Mouse (Mus musculus) R1 (cell line): ENCODE data around the gene Caml.
A peak's percentile ranks its signal among the peaks of the same experiment; 100 is the strongest.
"Not testable (repeated sequence)": the region's sequence is repeated elsewhere in the genome, so short reads cannot be mapped to it uniquely, and the experiment has no call there.

ENCODE experiments used
- DNase-seq: peaks from one replicate; pipeline ENCODE4 v3.0.0-alpha.2; 2018; ENCODE audit warnings: low read depth, low spot score

Gene Caml

DNA sequence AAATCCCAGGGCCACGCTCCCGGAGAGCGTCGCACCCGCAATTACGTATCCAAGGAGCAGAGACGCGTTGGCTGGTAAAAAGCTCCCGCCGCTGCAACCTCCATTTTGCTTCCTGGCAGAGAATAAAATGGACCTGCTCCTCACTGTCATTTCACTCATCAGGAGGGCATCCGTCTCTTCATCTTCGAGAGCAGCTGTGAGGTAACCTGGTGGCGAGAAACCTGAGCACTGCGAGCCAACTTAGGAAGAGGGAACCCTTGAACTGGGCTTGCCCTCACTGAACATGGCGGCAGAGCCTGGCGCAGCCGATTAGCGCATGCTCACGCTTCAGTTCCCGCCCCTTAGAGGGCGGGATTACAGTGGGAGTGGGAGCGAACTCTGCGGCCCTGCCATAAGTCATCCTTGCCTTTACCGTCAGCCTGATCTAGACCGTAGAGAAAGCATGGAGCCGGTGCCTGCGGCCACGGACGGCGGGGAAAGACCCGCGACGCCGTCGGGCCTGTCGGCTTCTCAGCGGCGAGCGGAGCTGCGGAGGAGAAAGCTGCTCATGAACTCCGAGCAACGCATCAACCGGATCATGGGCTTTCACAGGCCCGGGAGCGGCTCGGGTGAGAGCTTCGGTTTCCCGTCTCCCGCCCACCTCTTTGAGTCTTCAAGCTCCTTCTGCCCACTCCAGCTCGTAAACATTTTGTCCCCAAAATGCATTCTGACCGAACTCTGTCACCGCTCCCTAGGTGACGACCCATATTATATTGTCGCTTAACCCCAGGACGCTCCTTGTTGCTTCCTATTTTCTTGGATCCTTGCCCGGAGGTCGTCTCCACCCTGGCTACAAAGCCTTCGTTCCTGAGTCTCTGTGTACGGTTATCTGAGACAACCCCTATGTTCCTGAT, at the start of gene Caml:
Gene Caml (plus strand): TSS at position 357 of the 893 bp plus-strand sequence.
- DNase-seq, result peak; percentile 95

DNA sequence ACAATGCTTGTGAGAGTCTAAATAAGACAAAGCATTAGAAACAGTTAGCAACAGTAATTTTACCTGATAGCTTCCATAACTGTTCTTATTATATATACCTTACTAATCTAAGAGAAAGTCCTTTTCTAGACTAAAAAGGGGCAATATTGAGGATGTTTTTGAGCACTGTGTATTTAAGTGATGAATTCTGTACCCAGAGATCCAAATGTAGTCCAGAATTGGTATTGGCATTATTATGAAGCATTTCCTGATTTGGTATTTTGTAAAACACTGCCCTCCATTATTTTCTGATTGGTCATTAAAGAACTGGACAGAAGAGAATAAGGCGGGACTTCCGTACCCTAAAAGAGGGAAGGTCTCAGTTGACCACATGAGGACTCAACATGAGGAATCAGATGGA, 49.4 kb upstream of the Caml start, which contains the start of gene Tmed9:
Gene Tmed9 (plus strand): TSS at position 301 of the 400 bp plus-strand sequence.
- no peak for DNase-seq

GRCm38 (mm10) chr13:55574321-55574720, 48.5 kb upstream of the Caml start:
- peak; percentile 43 for DNase-seq

GRCm38 (mm10) chr13:55575932-55576331, 46.9 kb upstream of the Caml start:
- peak; percentile 84 for DNase-seq

DNA sequence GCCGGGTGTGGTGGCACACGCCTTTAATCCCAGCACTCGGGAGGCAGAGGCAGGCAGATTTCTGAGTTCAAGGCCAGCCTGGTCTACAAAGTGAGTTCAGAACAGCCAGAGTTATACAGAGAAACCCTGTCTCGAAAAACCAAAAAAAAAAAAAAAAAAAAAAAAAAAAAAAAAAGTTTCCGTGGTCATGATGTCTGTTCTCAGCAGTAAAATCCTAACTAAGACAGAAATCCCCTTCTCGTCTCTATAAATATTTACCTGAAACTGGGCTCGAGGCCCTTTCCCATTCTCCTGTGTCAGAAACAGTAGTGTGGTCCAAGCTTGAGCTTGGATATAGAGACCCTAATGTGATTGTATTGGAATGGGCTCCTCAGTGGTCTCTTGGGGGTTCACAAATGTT, 45.9 kb upstream of the Caml start:
- not testable (repeated sequence) for DNase-seq

DNA sequence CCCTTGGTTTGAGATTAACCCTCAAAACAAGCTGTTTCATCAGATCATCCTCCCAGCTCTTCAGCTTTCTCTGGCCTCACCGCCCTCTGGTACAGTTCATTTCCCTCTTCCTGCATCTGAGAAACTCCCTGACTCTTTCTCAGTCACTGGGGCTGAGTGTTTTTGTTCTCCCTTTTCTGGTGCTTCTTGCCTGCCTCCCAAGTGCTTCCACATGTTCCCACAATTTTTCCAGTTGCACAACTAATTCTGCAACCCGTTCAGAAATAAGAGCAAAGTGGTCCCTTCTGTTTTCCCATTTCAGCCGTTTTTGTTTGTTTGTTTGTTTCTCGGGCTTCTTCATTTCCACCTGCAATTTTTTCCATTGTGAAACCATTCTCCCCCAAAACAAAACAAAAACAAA, 44.7 kb upstream of the Caml start:
- no peak for DNase-seq

GRCm38 (mm10) chr13:55591961-55592490, 30.8 kb upstream of the Caml start:
- peak; percentile 94 for DNase-seq

- DNase-seq, result peak; percentile 98
These were observed 30.1 kb upstream of the Caml start for GRCm38 (mm10) chr13:55592512-55593253.

GRCm38 (mm10) chr13:55593254-55593747, 29.5 kb upstream of the Caml start:
- no peak for DNase-seq

GRCm38 (mm10) chr13:55595375-55595774, 27.4 kb upstream of the Caml start:
- DNase-seq, result no peak

DNA sequence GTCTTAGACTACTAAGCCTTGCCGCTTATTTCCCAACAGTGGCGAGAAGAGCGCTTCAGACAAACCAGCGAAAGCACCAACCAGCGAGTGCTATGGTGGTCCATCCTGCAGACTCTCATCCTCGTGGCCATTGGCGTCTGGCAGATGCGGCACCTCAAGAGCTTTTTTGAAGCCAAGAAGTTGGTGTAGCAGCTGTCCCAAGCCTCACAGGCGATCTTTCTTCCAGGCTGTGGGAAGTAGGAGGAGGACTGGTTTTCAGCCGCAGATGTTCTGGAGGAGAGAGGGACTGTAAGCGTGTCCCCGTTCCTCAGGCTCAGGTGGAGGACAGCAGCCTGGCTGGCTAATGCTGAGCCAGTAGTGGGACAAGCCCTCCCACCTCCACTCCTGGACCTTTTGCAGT, 26.0 kb upstream of the Caml start:
- DNase-seq, result no peak

DNA sequence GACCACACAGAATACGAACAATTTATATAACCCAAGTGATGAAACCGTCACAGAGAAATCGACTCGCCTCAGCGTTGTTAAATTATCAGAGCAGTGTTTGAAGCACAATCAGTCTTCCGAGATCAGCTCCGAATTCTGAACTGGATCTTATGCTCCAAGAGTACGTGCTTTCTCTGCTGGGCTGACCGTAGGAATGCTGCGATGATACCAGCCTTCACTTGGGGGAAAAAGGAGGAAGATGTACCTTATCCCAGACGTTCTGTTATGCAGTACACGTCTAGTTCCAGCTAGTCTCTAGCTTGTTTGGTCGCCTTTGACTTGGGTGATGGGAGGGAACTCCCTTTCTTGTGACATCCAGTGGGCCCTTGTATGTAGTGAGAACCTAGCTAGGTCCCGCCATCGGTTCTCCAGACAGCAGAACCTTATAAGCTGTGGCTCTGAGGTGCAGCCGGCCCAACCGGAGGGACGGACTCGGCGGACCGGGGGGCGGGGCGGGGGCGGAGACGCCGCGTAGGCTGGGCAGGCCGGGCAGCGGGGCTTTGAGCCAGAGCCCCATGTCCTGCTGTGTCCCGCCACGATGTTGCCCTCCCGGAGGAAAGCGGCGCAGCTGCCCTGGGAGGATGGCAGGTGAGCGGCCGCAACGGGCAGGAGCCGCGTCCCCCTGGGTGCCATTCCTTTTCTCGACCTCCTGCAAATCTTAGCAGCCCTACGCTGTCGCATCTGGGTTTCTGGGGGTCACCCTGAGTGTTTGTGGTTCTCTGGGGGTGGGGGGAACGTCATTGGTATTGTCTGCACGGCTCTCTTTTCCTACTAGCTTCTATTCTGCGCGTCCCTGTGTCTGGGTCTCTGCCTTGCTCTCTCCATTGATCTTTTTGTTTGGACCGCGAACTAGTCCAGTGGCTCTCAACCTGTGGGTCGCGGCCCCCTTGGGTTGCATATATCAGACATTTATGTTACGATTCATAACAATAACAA, 23.0 kb upstream of the Caml start, which contains the start of gene B4galt7:
Gene B4galt7 (plus strand): TSS at position 331 of the 975 bp plus-strand sequence.
- peak; percentile 72 for DNase-seq

- no peak for DNase-seq
These were observed 22.1 kb upstream of the Caml start for GRCm38 (mm10) chr13:55600657-55601056.

GRCm38 (mm10) chr13:55601611-55602010, 21.2 kb upstream of the Caml start:
- DNase-seq, result peak; percentile 81

DNA sequence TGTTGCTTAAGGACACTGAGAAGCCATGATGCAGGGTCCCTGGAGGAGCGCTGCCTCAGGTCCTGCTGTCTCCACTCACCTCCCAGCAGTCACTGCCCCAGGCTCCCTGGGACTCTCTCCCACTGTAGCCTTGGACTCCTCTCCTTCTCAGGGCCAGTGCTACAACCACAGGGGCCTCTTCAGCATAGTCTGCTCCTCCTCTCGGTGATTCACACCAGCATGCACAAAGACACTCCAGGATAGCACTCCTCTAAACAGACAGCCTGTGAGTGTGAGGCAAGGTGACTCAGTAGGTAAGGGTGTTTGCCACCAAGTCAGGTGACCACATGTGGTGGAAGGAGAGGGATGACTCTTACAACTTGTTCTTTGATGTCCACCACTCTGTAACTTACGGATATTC, 18.2 kb upstream of the Caml start:
- DNase-seq, result no peak

- no peak for DNase-seq
These were observed 15.7 kb upstream of the Caml start for GRCm38 (mm10) chr13:55606899-55607623.

GRCm38 (mm10) chr13:55607624-55608006, 15.2 kb upstream of the Caml start:
- DNase-seq, result no peak

DNA sequence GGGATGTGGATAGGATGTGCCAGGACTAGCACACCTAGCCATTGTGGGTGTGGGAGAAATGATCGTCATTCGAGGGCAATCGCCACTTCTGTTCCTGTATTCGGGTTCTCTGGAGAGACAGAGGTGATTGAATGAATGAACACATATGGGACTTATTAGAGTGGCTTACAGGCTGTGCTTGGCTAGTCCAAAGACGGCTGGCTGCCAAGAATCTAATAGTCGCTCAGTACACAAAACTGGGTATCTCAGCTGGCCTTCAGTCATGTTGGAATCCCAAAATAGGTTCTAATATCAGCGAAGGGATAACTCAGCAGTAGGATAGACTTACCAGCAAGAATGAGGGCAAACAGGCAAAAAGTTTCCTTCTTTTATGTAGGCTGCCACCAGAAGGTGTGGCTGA, 10.8 kb upstream of the Caml start:
- no peak for DNase-seq

- no peak for DNase-seq
These were observed 9.3 kb upstream of the Caml start for GRCm38 (mm10) chr13:55613471-55613870.

DNA sequence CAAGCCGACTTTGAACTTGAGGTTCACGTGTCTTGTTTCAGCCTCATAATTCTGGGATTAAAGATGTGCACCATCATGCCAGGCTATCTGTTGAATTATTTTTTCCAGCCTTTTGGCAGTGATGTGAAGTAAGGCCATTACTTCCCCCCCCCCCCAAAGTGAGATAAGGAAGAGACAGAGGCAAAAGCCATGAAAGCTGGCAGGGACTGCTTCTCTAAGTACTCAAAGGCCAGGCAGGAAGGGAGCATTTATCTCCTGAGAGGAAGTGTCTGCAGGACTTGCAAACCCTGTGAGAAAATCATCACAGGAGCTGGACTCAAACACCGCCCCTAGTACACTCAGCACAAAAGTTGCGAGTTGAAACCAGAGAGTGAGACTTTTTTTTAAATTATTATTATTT, 3.5 kb upstream of the Caml start:
- no peak for DNase-seq
